Mouse (Mus musculus): ENCODE data around the gene Twf2. TPM values are rescaled to one million over a fixed set of nuclear protein-coding genes. Genes with fewer than 3 reads are reported as not detected.

Twf2 gene
- polyA plus RNA-seq, 1 experiment from 2014 or later = 71.3 TPM

DNA sequence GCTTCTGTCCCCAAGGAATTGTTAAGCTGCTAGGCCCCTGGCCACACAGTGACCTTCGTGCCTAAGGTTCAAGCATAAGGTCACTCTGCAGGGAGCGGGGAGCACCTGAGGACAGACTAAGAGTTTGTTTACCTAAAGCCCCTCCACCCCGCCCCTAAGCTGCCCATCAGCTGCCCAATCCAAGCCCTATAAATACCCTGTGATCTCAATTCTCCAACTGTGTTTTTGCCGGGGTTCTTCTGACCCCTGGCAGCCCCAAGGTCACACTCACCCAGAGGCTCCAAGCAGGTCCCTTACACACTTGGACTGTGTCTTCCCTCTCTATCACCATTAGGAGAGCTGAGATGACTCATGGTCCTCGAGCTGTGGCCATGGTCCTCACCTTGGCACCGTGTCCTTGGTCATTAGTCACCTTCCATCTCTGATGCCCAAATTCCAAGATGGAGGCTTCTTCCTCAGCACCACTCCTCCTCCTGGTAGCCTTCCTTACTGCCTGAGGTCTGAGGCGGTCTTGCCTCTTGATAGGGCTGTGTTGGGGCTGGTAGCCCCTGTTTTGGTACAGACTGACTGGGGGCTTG lies 2.9 kb downstream of the Twf2 start:
- H3K4me3 ChIP-seq = no peak overlapping the region
- H3K27me3 ChIP-seq (ENCODE audit: insufficient read depth, poor library complexity, severe bottlenecking) = 0 out of 2 replicates have a peak, but pooled peaks cover 2% of the 10 kb centered on the region
- H3K36me3 ChIP-seq = peaks cover 18% of the 10 kb centered on the region

DNA sequence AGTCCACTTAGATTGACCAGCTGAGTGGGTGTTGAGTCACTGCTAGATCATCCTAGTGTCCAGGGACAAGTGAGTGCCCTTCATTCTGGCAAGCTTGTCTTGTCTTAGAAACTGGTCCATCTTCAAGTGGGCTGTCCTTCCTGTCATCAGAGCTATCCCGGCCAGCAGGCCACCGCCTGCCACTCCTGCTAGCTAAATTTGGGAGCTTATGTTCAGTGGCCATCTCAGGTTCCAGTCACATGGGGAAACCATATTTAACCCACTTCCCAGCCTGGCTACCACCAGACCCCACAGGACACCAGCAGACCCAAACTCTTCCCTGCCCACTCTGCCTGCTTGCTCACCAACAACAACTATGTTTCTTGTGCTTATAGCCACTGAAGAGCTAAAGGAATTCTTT lies 3.6 kb downstream of the Twf2 start:
- Histone ChIP-seq H3K36me3 (peaks cover 18% of the 10 kb centered on the region), H3K27me3 (ENCODE audit: insufficient read depth, poor library complexity, severe bottlenecking) (0 out of 2 replicates have a peak, but pooled peaks cover 2% of the 10 kb centered on the region), H3K4me3 (no peak overlapping the region), H3K4me1 (replicated peaks) (peaks cover 50% of the 10 kb centered on the region), H3K9me3 (no peaks in the 10 kb centered on the region), H3K27ac (no peak overlapping the region)
- WGBS = 88% methylated on average over 2 of the region's 2 CpGs
- no peak for DNase-seq (ENCODE audit: low spot score)

More for the DNA sequence above, 2.9 kb downstream of the Twf2 start:
- Histone ChIP-seq H3K27ac (no peak overlapping the region), H3K9me3 (no peaks in the 10 kb centered on the region), H3K4me1 (replicated peaks) (peaks cover 43% of the 10 kb centered on the region)
- 77% methylated on average over 7 of the region's 7 CpGs for whole genome bisulfite sequencing
- no peak for DNase-seq (ENCODE audit: low spot score)

- DNase-seq (ENCODE audit: low spot score) = no peak
- Histone ChIP-seq H3K4me1 (replicated peaks) (peaks cover 48% of the 10 kb centered on the region), H3K27me3 (ENCODE audit: insufficient read depth, poor library complexity, severe bottlenecking) (no peaks in the 10 kb centered on the region), H3K27ac (no peak overlapping the region), H3K4me3 (no peak overlapping the region), H3K36me3 (peaks cover 33% of the 10 kb centered on the region), H3K9me3 (no peaks in the 10 kb centered on the region)
- 87% methylated on average over 5 of the region's 5 CpGs for WGBS
Measured at GRCm38 (mm10) chr9:106208181-106208580, 5.3 kb downstream of the Twf2 start.

GRCm38 (mm10) chr9:106209954-106210353 lies 7.0 kb downstream of the Twf2 start:
- peaks cover 30% of the 10 kb centered on the region for H3K4me1 ChIP-seq (replicated peaks)
- DNase-seq (ENCODE audit: low spot score) = no peak
- peaks cover 51% of the 10 kb centered on the region for H3K36me3 ChIP-seq
- 90% methylated on average over 4 of the region's 4 CpGs for WGBS
- no peaks in the 10 kb centered on the region for H3K27me3 ChIP-seq (ENCODE audit: insufficient read depth, poor library complexity, severe bottlenecking)
- no peak overlapping the region for H3K4me3 ChIP-seq
- no peak overlapping the region for H3K27ac ChIP-seq
- H3K9me3 ChIP-seq = no peaks in the 10 kb centered on the region

- no peak for DNase-seq (ENCODE audit: low spot score)
- Histone ChIP-seq H3K9me3 (no peaks in the 10 kb centered on the region), H3K36me3 (peaks cover 56% of the 10 kb centered on the region), H3K4me3 (peak overlapping the region; percentile 48), H3K27me3 (ENCODE audit: insufficient read depth, poor library complexity, severe bottlenecking) (no peaks in the 10 kb centered on the region), H3K27ac (peak overlapping the region; percentile 85), H3K4me1 (replicated peaks) (peaks cover 20% of the 10 kb centered on the region)
- 37% methylated on average over 9 of the region's 9 CpGs for WGBS
Measured at GRCm38 (mm10) chr9:106210853-106211609, 8.1 kb downstream of the Twf2 start.

DNA sequence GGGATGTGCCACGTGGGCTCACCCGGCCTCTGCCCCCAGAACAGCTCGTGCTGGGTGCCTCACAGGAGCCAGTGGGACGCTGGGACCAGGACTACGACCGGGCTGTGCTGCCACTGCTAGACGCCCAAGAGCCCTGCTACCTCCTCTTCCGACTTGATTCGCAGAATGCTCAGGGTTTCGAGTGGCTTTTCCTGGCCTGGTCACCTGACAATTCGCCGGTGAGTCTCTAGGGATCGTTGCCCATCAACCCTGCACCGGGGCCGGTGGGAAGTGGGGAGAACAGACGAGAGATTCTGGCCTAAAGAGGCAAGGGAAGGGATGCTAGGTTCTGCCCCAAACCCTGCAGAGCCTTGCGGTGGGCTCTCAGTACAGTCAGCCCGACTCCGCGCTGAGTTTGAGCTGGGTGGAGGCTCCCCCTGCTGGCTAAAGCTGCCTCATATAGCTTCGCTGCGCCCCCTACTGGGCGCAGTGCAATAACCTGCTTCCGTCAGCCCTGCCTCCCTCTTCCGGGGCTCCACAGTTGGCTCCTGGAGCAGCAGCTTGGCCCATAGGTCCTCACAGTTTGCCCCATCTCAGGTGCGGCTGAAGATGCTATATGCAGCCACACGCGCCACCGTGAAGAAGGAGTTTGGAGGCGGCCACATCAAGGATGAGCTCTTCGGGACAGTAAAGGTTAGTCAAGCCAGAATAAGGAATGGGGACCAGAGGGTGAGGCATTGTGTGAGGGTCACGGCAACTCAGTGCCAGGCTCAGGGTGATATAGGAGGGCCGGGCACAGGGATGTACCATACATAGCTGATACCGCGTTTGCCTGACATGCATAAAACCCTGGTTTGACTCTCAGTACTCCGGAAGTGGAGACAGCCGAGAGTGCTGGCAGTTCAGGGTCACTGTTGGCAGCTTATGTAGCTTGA lies 9.0 kb downstream of the Twf2 start:
- WGBS = 18% methylated on average over 37 of the region's 37 CpGs
- no peaks in the 10 kb centered on the region for H3K9me3 ChIP-seq
- H3K36me3 ChIP-seq = peaks cover 53% of the 10 kb centered on the region
- DNase-seq (ENCODE audit: low spot score) = peak; percentile 91
- H3K27ac ChIP-seq = peak overlapping the region; percentile 85
- peak overlapping the region; percentile 48 for H3K4me3 ChIP-seq
- peaks cover 18% of the 10 kb centered on the region for H3K4me1 ChIP-seq (replicated peaks)
- H3K27me3 ChIP-seq (ENCODE audit: insufficient read depth, poor library complexity, severe bottlenecking) = no peaks in the 10 kb centered on the region

DNA sequence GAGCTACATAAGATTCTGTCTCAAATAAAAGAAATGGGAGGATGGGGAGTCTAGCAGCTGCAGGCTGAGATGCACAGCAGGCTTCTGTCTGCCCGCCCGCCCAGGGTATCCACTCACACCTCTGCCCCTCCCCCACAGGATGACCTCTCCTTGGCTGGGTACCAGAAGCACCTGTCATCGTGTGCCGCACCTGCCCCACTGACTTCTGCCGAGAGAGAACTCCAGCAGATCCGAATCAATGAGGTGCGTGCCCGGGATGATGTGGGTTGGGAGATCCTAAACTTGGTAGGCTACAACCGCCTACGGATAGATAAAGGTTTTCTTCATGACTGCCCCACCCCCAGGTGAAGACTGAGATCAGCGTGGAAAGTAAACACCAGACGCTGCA lies 9.7 kb downstream of the Twf2 start:
- H3K4me1 ChIP-seq (replicated peaks) = peaks cover 18% of the 10 kb centered on the region
- no peak for DNase-seq (ENCODE audit: low spot score)
- no peak overlapping the region for H3K4me3 ChIP-seq
- H3K36me3 ChIP-seq = peaks cover 48% of the 10 kb centered on the region
- no peaks in the 10 kb centered on the region for H3K27me3 ChIP-seq (ENCODE audit: insufficient read depth, poor library complexity, severe bottlenecking)
- no peak overlapping the region for H3K27ac ChIP-seq
- 85% methylated on average over 12 of the region's 12 CpGs for WGBS
- H3K9me3 ChIP-seq = no peaks in the 10 kb centered on the region

- H3K27ac ChIP-seq = no peak overlapping the region
- no peak overlapping the region for H3K4me3 ChIP-seq
- H3K36me3 ChIP-seq = peaks cover 38% of the 10 kb centered on the region
- H3K4me1 ChIP-seq (replicated peaks) = peaks cover 18% of the 10 kb centered on the region
- 85% methylated on average over 6 of the region's 6 CpGs for WGBS
- no peaks in the 10 kb centered on the region for H3K9me3 ChIP-seq
- H3K27me3 ChIP-seq (ENCODE audit: insufficient read depth, poor library complexity, severe bottlenecking) = no peaks in the 10 kb centered on the region
- DNase-seq (ENCODE audit: low spot score) = no peak
Measured at GRCm38 (mm10) chr9:106215341-106216125, 12.6 kb downstream of the Twf2 start.

- no peak overlapping the region for H3K4me3 ChIP-seq
- H3K27ac ChIP-seq = no peak overlapping the region
- H3K4me1 ChIP-seq (replicated peaks) = peaks cover 6% of the 10 kb centered on the region
- H3K9me3 ChIP-seq = no peaks in the 10 kb centered on the region
- H3K36me3 ChIP-seq = peaks cover 35% of the 10 kb centered on the region
- WGBS = 89% methylated on average over 7 of the region's 7 CpGs
- no peak for DNase-seq (ENCODE audit: low spot score)
- H3K27me3 ChIP-seq (ENCODE audit: insufficient read depth, poor library complexity, severe bottlenecking) = no peaks in the 10 kb centered on the region
Measured at GRCm38 (mm10) chr9:106216971-106217370, 14.1 kb downstream of the Twf2 start.

DNA sequence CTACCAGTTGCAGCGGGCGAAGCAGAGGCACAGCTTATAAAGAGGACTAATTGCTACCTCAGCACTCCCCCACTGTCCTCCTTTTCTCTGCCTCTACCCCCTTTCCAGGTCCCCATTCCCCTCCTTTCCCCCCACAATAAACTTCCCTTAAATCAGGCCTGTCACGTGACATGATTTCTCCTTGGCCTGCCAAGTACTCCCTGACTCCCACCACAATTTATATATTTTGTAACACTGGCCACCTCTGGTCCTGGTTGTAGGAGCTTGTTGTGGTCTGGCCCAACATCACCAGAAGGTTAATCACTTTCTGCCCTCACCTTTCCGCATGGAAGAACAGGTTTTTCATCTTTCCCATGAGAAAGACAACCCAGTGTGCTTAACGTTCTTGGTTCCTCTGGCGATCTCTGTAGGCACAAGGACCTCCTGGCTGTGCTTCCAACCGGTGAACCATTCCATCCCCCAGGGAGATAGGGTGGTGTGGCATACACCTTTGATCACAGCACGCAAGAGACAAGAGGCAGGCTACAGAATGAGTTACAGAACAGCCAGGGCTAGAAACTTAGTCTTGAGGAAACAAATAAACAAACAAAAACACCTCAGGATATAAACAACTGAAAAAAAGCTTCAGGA lies 18.1 kb downstream of the Twf2 start:
- DNase-seq (ENCODE audit: low spot score) = no peak
- 71% methylated on average over 8 of the region's 8 CpGs for WGBS

GRCm38 (mm10) chr9:106222261-106222851 lies 19.4 kb downstream of the Twf2 start, which contains the start of gene Tlr9:
TSS of gene Tlr9 (plus strand) at chr9:106222598.
- Histone ChIP-seq H3K9me3 (no peaks in the 10 kb centered on the region), H3K27ac (no peak within 1 kb of the TSS), H3K4me3 (no peak within 1 kb of the TSS), H3K4me1 (replicated peaks) (peaks cover 19% of the 10 kb centered on the region), H3K27me3 (ENCODE audit: insufficient read depth, poor library complexity, severe bottlenecking) (peaks cover 37% of the 10 kb centered on the region), H3K36me3 (no peaks in the 10 kb centered on the region)
- no peak for DNase-seq (ENCODE audit: low spot score)
- 77% methylated on average over 4 of the region's 4 CpGs for WGBS

More for the DNA sequence above, 18.1 kb downstream of the Twf2 start:
- no peaks in the 10 kb centered on the region for H3K36me3 ChIP-seq
- H3K9me3 ChIP-seq = no peaks in the 10 kb centered on the region
- no peak overlapping the region for H3K4me3 ChIP-seq
- H3K27ac ChIP-seq = no peak overlapping the region
- H3K4me1 ChIP-seq (replicated peaks) = peaks cover 8% of the 10 kb centered on the region
- H3K27me3 ChIP-seq (ENCODE audit: insufficient read depth, poor library complexity, severe bottlenecking) = peaks cover 24% of the 10 kb centered on the region

Data from hindbrain, embryonic 10.5 days (tissue).